Mouse (Mus musculus): ENCODE data around the gene Lao1.
A peak's percentile ranks its signal among the peaks of the same experiment; 100 is the strongest.
"Not testable (repeated sequence)": the region's sequence is repeated elsewhere in the genome, so short reads cannot be mapped to it uniquely, and the experiment has no call there.

Lao1 gene

DNA sequence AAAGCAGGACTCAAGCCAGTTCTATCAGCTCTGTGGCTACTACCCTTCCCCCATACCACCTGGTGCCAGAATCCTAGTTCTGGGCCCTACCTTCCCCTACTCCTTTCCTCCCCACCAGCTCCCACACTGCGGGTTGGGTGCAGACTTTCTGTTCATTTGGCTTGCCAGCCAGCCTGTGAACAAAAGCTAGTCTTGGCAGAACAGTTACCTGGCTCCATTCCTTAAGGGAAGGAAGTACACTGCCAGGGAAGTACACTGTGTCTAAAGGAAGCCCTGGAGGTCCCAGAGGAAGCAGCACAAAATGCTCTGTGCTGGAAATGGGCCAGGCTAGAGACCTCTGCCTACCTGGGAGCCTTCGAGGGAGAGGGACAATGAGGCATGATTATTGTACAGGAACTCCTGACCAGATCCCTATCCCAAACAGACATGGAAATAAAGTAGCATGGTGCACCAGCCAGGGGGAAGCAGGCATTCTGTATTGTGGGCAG, at the start of gene Lao1:
Lao1 (plus strand) TSS at position 438 of the 488 bp plus-strand sequence.
- DNase-seq (ENCODE audit: low spot score) = peak; percentile 7

DNA sequence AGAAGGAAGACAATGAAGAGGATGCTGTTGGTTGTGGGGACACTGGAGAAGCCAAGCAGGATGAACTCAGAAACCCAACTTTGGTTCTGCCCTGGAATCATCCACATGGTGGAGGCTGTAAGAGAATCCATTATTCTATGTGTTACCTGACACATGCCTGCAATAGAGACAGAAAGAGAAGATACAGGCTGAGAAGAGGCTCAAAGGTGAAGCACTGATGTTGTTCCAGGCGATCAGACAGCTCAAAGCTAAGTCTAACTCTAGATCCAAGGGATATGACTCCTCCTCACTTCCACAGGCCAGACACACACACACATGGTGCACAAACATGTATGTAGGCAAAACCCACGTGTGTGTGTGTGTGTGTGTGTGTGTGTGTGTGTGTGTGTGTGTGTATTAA, 44.0 kb upstream of the Lao1 start, which contains the start of gene Olfr1329:
Olfr1329 (minus strand) TSS at position 101 of the 400 bp plus-strand sequence.
- not testable (repeated sequence) for DNase-seq (ENCODE audit: low spot score)

- not testable (repeated sequence) for DNase-seq (ENCODE audit: low spot score)
Measured at GRCm38 (mm10) chr4:118931326-118931725, 30.1 kb upstream of the Lao1 start.

- no peak for DNase-seq (ENCODE audit: low spot score)
Measured at GRCm38 (mm10) chr4:118938512-118938911, 22.9 kb upstream of the Lao1 start, which contains the start of gene Olfr1328. TSS of gene Olfr1328 (minus strand) at chr4:118938612.

GRCm38 (mm10) chr4:118958812-118959211, 2.6 kb upstream of the Lao1 start:
- no peak for DNase-seq (ENCODE audit: low spot score)

DNA sequence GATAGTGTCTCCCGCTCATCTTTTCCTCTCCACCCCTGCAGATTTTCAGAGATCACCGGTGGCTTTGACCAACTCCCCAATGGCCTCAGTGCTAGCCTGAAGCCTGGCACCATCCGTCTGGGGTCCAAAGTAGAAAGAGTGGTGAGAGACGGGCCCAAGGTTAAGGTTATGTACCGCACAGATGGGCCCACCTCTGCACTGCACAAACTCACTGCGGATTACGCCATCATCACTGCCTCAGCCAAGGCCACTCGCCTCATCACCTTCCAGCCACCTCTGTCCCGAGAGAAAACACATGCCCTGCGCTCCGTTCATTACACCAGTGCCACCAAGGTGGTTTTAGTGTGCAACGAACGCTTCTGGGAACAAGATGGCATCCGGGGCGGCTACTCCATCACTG, 6.3 kb downstream of the Lao1 start:
- DNase-seq (ENCODE audit: low spot score) = no peak

- no peak for DNase-seq (ENCODE audit: low spot score)
Measured at GRCm38 (mm10) chr4:118973281-118973680, 11.9 kb downstream of the Lao1 start.

DNA sequence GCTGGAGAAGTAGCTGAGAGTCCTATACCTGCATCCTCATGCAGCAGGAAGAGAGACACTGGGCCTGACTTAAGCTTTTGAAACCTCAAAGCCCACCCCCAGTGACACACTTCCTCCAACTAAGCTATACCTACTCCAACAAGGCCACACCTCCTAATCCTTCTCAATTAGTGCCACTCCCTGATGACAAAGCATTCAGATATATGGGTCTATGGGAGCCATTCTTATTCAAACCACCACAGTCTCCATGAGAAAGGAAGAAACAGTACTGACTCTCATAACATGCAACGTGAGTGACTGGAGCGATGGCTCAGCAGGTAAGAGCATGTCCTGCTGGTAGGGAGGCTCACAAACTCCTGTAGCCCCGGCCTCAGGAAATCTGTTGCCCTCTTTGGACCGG, 23.9 kb downstream of the Lao1 start:
- DNase-seq (ENCODE audit: low spot score) = no peak

DNA sequence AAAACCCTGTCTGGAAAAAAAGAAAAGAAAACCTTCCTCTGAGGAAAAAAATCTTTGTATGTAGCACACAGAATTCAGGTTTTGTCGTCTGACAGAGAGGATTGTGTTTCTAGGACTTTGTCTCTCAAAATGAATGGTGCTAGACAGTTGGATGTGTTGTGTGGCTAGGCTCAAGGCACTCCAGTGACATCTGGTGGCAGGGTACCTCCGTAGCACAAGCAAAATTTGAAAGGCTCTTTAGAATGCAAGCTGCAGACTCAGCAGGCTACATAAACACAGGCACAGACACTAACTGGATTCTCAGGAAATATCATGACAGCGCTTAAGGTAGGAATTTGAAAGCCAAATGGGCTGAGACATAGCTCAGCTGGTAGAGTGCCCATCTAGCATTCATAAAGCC, 27.2 kb downstream of the Lao1 start:
- no peak for DNase-seq (ENCODE audit: low spot score)

DNA sequence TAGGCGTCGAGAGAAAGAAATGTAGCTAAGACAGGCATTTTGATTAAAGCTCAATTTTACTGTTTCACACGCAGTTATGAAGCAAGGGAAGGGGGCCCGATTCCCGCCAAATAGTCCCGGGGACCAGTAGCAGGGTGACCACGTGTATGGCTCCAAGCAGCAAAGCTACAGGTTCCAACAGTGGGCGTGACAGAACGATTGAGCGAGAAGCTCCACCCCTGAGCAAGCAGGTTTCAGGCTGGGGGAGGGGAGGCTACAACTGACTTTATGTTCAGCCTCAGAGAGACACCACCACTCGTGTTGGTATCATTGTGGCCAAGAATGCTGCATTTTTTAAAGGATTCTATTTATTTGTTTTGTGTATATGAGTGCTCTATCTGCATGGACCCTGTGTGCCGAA, 28.0 kb downstream of the Lao1 start:
- no peak for DNase-seq (ENCODE audit: low spot score)

DNA sequence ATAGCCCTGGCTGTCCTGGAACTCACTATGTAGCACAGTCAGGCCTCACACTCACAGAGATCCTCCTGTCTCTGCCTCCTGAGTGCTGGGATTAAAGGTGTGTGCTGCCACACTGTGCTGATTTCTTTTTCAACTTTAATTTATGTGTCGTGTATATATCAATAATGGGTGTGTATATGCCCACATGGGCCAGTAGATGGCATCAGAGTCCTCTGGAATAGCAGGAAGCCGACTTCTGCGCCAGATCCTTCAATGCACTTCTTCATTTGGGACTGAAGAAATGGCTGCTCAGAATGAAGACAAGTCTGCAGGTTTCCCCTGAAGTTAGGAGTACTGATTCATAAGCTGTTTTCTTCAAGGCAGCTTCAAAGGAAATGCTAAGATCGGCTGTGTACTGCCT, 30.4 kb downstream of the Lao1 start:
- DNase-seq (ENCODE audit: low spot score) = no peak

DNA sequence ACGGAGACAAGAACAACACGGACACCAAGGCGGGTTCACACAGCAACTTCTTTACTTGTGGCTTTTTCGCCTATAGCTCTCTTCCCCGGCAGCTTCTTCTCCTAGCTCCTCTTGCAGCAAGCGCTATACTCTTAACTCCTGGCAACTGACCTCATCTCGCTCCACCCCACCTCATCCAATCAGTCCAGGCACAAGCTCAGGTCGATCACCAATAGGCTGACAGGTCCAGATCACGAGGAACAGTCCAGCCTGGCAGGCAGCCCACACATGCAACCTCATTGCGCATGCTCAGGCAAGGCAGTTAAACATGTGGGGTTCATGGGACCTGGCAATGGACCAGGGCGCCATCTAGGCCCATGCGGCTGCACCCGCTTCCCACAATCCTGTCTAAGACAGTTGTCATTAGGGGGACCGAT, 35.8 kb downstream of the Lao1 start:
- DNase-seq (ENCODE audit: low spot score) = no peak

DNA sequence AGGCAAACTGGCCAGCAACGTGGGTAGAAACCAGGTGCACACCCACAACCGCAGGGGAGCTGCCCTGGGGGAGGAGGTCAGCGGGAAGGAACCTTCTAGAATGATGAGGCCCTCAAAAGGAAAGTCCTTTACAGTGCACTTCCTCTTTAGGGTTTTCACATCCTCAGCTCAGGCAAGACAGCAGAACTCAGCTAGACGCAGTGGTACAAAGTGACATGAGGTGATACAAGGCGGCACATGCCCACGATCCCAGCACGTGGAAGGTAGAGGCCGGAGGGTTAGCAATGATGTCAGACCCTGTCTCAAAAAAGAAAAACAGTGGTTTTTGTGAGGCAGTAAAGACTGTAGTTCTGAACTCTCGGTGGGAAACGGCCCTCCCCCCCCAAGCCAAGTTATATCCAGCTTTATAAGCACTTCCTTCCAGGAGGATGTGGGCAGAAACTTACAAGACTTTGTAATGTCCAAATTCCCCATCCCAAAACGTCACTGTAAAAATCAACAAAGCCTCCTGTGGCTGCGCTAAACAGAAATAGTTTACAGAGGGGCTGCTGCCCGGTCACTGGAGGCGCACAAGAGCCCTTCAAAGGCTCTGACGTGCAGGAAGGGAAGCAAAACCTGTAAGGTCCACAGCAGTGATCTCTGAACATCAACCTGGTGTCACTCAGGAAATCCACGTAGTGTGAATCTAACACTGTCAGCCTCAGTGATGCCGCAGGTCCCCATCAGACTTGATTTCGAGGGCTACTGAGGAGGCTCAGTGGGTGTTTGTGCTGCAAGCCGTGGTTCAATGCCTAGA, 38.5 kb downstream of the Lao1 start:
- DNase-seq (ENCODE audit: low spot score) = no peak

GRCm38 (mm10) chr4:119001696-119002095, 40.3 kb downstream of the Lao1 start:
- no peak for DNase-seq (ENCODE audit: low spot score)

GRCm38 (mm10) chr4:119002512-119002911, 41.1 kb downstream of the Lao1 start:
- no peak for DNase-seq (ENCODE audit: low spot score)

GRCm38 (mm10) chr4:119004178-119004577, 42.8 kb downstream of the Lao1 start:
- peak; percentile 34 for DNase-seq (ENCODE audit: low spot score)

- peak; percentile 85 for DNase-seq (ENCODE audit: low spot score)
Measured at GRCm38 (mm10) chr4:119004613-119005339, 43.4 kb downstream of the Lao1 start.

DNA sequence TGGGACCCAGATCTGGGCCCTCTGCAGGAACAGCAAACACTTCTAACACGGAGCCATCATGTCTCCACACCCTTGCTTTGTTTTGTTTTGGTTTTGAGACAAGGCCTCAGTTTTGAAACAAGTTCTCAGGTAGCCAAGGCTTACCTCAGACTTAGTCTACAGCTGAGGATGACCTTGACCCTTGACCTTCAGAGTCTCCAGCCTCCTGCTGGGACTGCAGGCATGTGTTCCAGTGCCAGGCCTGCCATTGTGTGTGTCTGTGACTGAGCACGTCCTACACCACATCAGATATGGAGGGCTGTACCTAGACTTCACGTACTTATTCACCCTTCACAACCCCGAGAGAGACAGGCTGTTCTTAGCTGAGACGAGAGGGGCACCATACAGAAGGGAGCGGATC, 46.2 kb downstream of the Lao1 start:
- DNase-seq (ENCODE audit: low spot score) = no peak

DNA sequence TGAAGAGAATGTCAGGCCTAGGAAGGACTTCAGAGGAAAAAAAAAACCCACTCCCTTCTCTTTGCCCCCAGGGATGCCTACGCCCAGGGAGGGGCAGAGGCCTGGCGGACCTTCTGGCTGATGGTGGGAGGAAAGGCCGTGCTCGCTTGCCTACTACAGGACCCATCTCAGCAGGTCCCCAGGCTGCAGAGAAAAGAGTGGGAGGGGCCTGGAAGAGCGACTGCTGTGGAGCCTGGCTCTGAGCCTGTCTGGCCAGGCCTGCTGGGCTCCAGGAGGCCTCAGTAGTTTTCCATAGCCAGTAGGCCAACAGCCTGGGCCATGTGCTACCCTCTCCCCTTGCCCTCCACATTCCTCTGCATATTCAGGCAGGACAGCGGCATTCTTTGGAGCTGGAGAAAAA, 47.1 kb downstream of the Lao1 start:
- peak; percentile 18 for DNase-seq (ENCODE audit: low spot score)

DNA sequence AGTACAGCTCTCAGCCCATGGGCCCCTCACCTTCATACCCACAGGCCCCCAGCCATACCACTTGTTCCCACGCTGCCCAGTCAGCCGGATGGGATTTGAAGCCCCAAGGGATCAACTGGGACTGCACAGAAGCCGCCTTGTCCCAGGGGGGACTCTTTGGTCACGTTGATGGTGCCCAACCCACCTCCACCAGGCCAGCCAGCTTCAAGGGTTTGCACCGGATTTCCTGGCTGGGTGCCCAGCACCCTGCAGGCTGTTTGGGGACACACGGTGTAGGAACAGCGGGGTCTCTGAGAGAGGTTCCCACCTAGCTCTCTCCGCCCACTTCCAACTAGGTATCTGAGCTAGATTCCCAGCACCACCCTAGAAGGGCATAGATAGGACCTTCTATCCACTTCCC, 48.4 kb downstream of the Lao1 start:
- DNase-seq (ENCODE audit: low spot score) = no peak

DNA sequence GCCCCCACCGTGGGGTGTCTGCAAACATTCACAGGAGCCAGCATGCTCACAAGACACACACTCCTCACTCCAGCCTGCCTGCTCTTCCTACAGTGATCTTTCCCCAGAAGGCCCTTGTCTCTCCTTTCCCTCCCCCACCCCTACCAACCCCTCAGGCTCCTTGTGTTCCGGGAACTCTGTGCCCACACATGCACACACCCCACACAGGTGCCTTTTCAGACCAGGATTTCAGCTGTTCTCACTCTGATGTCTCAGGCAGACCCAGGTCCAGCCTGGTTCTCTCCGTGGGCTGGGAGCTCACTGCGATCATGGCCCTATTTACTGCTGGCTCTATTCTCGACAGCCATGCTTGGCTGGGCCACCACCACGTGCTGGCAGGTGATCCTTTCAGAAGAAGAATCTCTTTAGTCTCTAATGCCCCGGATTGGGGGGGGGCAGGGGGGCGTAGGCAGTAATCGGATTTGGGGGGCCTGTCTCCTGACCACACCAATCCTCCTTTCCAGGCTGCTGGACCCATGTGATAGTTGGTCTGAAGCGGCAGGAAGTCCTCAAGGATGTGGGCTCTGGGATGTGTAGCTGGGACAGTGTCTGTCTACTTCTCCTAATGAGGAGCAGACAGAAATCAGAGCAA, 49.8 kb downstream of the Lao1 start:
- no peak for DNase-seq (ENCODE audit: low spot score)

DNA sequence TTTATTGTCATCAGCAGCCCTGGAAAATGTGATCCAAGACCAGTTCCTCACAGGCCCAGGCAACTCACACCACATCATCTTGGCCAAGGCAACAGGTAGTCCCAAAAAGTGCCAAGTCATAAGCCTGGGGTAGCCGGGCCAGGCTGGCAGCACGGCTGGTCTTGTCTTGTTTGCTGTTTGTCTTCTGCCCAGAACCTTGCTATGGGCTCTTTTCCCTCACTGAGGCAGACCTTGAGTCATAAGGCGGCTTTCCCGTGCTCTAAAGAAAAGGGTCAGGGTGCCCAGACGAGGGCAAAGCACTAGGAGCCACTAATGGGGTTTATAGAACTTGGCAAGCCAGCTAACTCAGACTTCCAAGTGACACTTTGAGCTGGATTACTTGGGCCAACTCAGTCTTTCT, 51.7 kb downstream of the Lao1 start:
- DNase-seq (ENCODE audit: low spot score) = no peak

GRCm38 (mm10) chr4:119014997-119015396, 53.6 kb downstream of the Lao1 start:
- no peak for DNase-seq (ENCODE audit: low spot score)
